Mouse (Mus musculus) mammary gland, adult 2 months (tissue): Measurements from ENCODE around the gene Gm14295. TPM values are rescaled to one million over a fixed set of nuclear protein-coding genes. Genes with fewer than 3 reads are reported as not detected.

ENCODE experiments used
- polyA plus RNA-seq: library from polyadenylated mRNA; depleted of rRNA; stranded (reverse); fragments of >200 nt; gene quantifications from 2 replicates; pipeline ENCODE4 v1.2.3, GENCODE M21; 2012; ENCODE audit warnings: low replicate concordance; rRNA removed

The Gm14295 gene
- 1.5 and 5.6 TPM in 2 replicates for polyA plus RNA-seq

GRCm38 (mm10) chr2:176798312-176798711 is at the start of gene Gm14295:
TSS of gene Gm14295 (plus strand) at chr2:176798612.

GRCm38 (mm10) chr2:176830840-176831239 is 32.4 kb downstream of the Gm14295 start, which contains the start of gene Gm14408:
TSS of gene Gm14408 (plus strand) at chr2:176831140.

Other genes starting within 250 kb of the Gm14295 start
- gene Gm14308, start 162.3 kb upstream of the Gm14295 start, polyA plus RNA-seq, result 1.9 and 5.3 TPM in 2 replicates
- gene Zfp973, start 128.1 kb upstream of the Gm14295 start, polyA plus RNA-seq, result 0.45 and 2.4 TPM in 2 replicates
- 0.99 and 5.5 TPM in 2 replicates for gene Gm14305, start 90.3 kb upstream of the Gm14295 start, polyA plus RNA-seq
- not detected in 2 replicates for gene Gm14408, start 32.5 kb downstream of the Gm14295 start, polyA plus RNA-seq
- gene Gm14296, start 129.2 kb downstream of the Gm14295 start, polyA plus RNA-seq, result 0.59 and 2.0 TPM in 2 replicates
- gene Gm14419, start 202.3 kb downstream of the Gm14295 start, polyA plus RNA-seq, result 0.81 and 1.8 TPM in 2 replicates